Mouse (Mus musculus) left cerebral cortex, postnatal 10 days (tissue): Measurements from ENCODE around the gene Dhrs13. TPM values are rescaled to one million over a fixed set of nuclear protein-coding genes. Genes with fewer than 3 reads are reported as not detected.

Source experiments
- DNase-seq, 2 experiments: peaks; one replicate each; pipeline ENCODE4 v3.0.0; 2021 to 2022; ENCODE audit warnings: low spot score in 2 of 2, mixed read lengths in 1 of 2; ENCODE audit errors: extremely low spot score in 1 of 2
- intact Hi-C: fragments of 180-260 bp; cut with DNase I; formaldehyde crosslinking; loops from one replicate; pipeline ENCODE4 v1.15.1; 2025
- microRNA-seq: library from miRNA; unstranded; fragments of <30 nt; microRNA quantifications from one replicate; pipeline ENCODE4 v1.2.0, GENCODE M21; 2022
- total RNA-seq, 2 experiments: library from RNA; stranded (reverse); gene quantifications; 2 replicates each; pipeline ENCODE4 v1.2.3; 2021

Dhrs13 gene
- total RNA-seq, 2 experiments from 2014 or later = 22.6 to 24.6 TPM

DNA sequence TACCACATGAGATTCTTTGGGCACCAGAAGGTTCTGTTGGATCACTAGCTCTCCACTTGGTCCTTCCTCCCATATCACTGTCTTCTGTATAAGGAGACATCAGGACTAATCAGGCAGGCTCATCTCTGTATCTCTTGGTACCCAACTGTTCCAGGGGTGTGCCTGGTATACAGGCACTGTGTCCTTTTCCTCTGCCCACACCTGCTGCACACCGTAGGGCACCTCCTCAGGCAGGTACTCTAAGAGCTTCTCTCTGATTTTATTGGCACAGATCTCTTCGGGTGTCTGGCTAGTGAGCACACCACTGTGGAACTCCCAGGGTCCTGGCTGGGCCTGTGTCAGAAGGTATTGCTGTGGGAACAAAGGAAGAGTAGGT lies 42.2 kb downstream of the Dhrs13 start:
- intact Hi-C loops = no loop called here

DNA sequence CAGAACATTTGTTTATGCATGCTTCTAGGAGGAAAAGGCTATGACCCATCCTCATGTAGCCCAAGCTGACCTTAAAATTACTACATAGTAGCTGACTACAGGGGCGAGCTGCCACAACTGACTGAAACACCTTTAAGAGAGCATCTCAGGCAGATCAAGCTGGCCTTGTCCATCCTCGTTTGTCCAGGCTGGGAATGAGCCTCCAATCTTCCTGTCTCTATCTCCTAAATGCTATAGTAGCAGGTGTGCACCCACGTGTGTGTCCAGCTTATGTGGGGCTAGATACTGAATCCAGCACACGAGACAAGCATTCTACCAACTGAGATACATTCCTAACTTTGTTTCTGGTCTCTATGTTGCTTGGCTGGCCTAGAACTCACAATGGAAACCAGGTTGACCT lies 42.6 kb downstream of the Dhrs13 start:
- intact Hi-C loops = no loop called here
- no peak for DNase-seq

More for the DNA sequence above, 42.2 kb downstream of the Dhrs13 start:
- DNase-seq = no peak

DNA sequence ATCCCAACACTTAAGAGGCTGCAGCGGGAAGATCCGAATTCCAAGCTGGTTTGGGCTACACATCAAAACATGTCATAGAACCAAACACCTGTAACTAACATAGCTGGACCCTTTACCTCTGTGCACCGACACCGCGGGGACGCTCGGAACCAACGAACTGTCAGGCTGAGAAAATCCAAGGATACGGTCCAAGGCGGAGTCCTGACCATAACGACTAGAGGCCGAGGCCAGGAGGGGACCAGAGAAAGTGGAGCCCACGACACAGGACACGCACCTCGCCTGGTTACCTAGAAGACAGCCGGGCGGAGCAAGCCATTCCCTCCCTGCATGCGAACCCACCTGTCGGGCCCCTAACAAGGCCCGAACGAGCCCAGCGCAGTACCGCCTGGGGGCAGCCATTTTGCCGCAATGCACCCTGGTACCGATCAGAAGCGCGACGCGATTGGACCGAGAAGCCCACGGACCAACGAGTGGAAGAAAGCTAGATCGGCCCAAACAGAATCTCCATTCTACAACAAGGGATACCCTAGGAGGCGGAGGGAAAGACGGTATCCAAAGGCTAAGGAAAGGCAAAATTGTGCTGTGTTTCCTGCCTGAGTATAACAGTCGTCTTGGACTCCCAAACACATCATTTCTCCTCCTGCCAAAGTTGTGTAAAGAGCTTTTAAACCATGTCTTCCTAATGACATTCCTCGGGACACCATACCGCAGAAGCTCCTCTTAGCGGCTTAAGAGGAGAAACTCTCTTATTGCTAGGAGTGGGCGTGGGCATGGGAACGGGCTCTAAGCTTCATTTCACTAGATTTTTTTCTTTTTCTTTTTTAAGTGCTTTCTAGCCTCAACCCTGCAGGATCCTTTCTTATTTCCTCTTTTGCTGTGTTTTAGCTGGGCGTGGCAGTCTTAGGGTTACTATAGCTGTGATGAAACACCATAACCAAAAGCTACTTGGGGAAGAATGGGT lies 48.2 kb downstream of the Dhrs13 start, which contains the start of gene Eral1:
Gene Eral1, minus strand, starts transcription at position 423 of the 961 bp plus-strand sequence.
- intact Hi-C loops = no loop called here

DNA sequence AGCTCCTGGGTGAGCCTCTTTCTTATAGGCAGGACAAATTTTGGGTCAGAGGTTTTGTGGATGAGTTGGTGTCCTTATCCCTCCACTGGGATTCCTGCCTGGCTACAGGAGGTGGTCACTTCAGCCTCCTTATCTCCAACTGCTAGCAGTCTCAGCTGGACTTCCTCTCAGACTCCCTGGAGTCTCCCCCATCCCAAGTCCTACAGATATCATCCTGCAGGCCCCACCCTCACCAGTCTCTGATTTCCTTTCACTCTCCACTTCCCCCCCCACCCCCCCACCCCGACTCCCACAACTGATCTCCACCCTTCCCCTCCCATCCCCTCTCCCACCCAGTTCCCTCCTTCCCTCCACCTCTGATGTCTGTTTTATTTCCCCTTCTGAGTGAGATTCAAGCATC lies 51.5 kb downstream of the Dhrs13 start:
- intact Hi-C loops = no loop called here
- DNase-seq = no peak

More for the DNA sequence above, 48.2 kb downstream of the Dhrs13 start, which contains the start of gene Eral1:
- DNase-seq = peak; percentile 79 to 87

DNA sequence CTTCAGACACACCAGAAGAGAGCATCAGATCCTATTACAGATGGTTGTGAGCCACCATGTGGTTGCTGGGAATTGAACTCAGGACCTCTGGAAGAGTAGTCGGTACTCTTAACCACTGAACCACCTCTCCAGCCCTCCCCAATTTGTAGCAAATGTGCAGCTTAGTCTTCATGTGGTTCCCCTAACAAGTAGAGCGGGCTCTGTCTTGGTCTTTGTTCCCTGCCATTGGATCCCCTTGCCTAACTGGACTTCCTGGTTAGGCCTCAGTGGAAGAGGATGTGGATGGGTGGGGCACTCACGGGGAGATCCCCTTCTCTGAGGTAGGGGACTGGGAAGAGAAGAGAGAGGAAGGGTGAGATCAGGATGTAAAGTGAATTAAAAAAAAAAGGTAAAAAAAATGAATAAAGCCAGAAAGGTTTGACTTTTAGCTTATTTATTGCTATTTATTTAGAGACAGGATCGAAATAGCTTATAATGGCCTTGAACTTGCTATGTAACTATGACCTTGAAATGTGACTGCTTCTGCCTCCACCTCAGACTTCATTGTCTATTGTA lies 54.9 kb downstream of the Dhrs13 start:
- intact Hi-C loops = no loop called here
- no peak for DNase-seq

Small RNAs within 50 kb of the gene (microRNA-seq; reads per million reads assigned to microRNA genes)
- gene Mir144 = 23.3 reads per million, percentile 42 among the genes with 10 or more reads in this experiment
- gene Mir451a = not detected
- not detected for gene Mir451b

Other genes with a start within 250 kb of the Dhrs13 start
- not detected for gene Gm10277, start 244.5 kb upstream of the Dhrs13 start, total RNA-seq
- 1 to 10 TPM in 1 of 2 experiments, under 1 TPM in 1; 0.49 to 1.6 TPM for gene Pipox, start 138.2 kb upstream of the Dhrs13 start, total RNA-seq
- gene Sez6, start 101.5 kb upstream of the Dhrs13 start, total RNA-seq = 100 to 1,000 TPM; 226 to 231 TPM
- gene Phf12, start 49.5 kb upstream of the Dhrs13 start, total RNA-seq = 10 to 100 TPM; 48.9 to 51.4 TPM
- 100 to 1,000 TPM; 148 TPM for gene Flot2, start 5.7 kb downstream of the Dhrs13 start, total RNA-seq
- 10 to 100 TPM; 16.7 to 18.5 TPM for gene Eral1, start 48.1 kb downstream of the Dhrs13 start, total RNA-seq
- gene Fam222b, start 62.4 kb downstream of the Dhrs13 start, total RNA-seq = 10 to 100 TPM; 26.1 to 26.6 TPM
- 10 to 100 TPM; 31.0 to 32.6 TPM for gene Traf4, start 133.3 kb downstream of the Dhrs13 start, total RNA-seq
- gene Nek8, start 144.4 kb downstream of the Dhrs13 start, total RNA-seq = 1 to 10 TPM; 4.8 to 5.8 TPM
- 10 to 100 TPM; 23.8 to 27.9 TPM for gene Tlcd1, start 144.4 kb downstream of the Dhrs13 start, total RNA-seq
- 100 to 1,000 TPM; 802 to 805 TPM for gene Rpl23a, start 151.3 kb downstream of the Dhrs13 start, total RNA-seq
- gene Rab34, start 156.2 kb downstream of the Dhrs13 start, total RNA-seq = 10 to 100 TPM; 37.0 to 39.8 TPM
- gene Proca1, start 161.1 kb downstream of the Dhrs13 start, total RNA-seq = 1 to 10 TPM; 3.6 to 4.7 TPM
- gene Sdf2, start 213.5 kb downstream of the Dhrs13 start, total RNA-seq = 10 to 100 TPM; 60.5 to 65.2 TPM
- gene Supt6, start 213.7 kb downstream of the Dhrs13 start, total RNA-seq = 10 to 100 TPM; 86.3 to 87.6 TPM
- gene 2610507B11Rik, start 229.5 kb downstream of the Dhrs13 start, total RNA-seq = 100 to 1,000 TPM; 161 to 169 TPM